8 mouse cellular contexts compared by ENCODE assay signal in genomic region chr4:43655656-43656338, GRCm38 (mm10). TPM values are rescaled to one million over a fixed set of nuclear protein-coding genes. Genes with fewer than 3 reads are reported as not detected.
A peak's percentile ranks its signal among the peaks of the same experiment; 100 is the strongest.
DNase-seq lines count a peak whose midpoint lies in the region; ATAC-seq and TF ChIP-seq lines count a peak whose summit lies in the region.

No protein-coding gene starts in this region.

- TF ChIP-seq CTCF in bone marrow, adult 2 months (IDR thresholded peaks at IDR 0.05; ENCODE audit: control insufficient read depth, insufficient read depth, low read length) = no peak
- TF ChIP-seq CTCF in hindbrain, postnatal 0 days (IDR thresholded peaks at IDR 0.05; ENCODE audit: low read depth) = no peak

- H3K36me3 ChIP-seq in heart, embryonic 10.5 days = peaks cover 5% of the 10 kb centered on the region
- no peaks in the 10 kb centered on the region for H3K36me3 ChIP-seq in hindbrain, postnatal 0 days (ENCODE audit: insufficient read depth, low read length)
- H3K36me3 ChIP-seq in liver, embryonic 15.5 days (replicated peaks) = no peaks in the 10 kb centered on the region

- H3K27me3 ChIP-seq in heart, embryonic 10.5 days (ENCODE audit: insufficient read depth, poor library complexity, severe bottlenecking) = peaks cover 23% of the 10 kb centered on the region
- no peaks in the 10 kb centered on the region for H3K27me3 ChIP-seq in hindbrain, postnatal 0 days (ENCODE audit: insufficient read depth, low read length)
- H3K27me3 ChIP-seq in liver, embryonic 15.5 days = peaks cover 19% of the 10 kb centered on the region

- 7% methylated on average over 34 of the region's 34 CpGs for WGBS in heart, embryonic 10.5 days
- 9% methylated on average over 34 of the region's 34 CpGs for WGBS in bone marrow, adult 2 months
- 5% methylated on average over 34 of the region's 34 CpGs for WGBS in hindbrain, postnatal 0 days
- WGBS in liver, embryonic 15.5 days (ENCODE audit: insufficient replicate concordance) = 10% methylated on average over 34 of the region's 34 CpGs

- H3K4me1 ChIP-seq in heart, embryonic 10.5 days = peaks cover 29% of the 10 kb centered on the region
- no peaks in the 10 kb centered on the region for H3K4me1 ChIP-seq in bone marrow, adult 2 months (ENCODE audit: control insufficient read depth, insufficient read depth, low read length)
- no peaks in the 10 kb centered on the region for H3K4me1 ChIP-seq in hindbrain, postnatal 0 days (ENCODE audit: insufficient read depth, low read length)
- H3K4me1 ChIP-seq in liver, embryonic 15.5 days (replicated peaks) = peaks cover 32% of the 10 kb centered on the region

- peak overlapping the region; percentile 91 for H3K9ac ChIP-seq in hindbrain, postnatal 0 days (replicated peaks; ENCODE audit: low read length)
- H3K9ac ChIP-seq in liver, embryonic 15.5 days = peak overlapping the region; percentile 89

- H3K27ac ChIP-seq in heart, embryonic 10.5 days = peak overlapping the region; percentile 95
- H3K27ac ChIP-seq in bone marrow, adult 2 months (ENCODE audit: control insufficient read depth, insufficient read depth, low read depth, low read length, poor library complexity) = peak overlapping the region; percentile 3; the same call in 1 of the 2 replicates
- H3K27ac ChIP-seq in hindbrain, postnatal 0 days = peak overlapping the region; percentile 97
- peak overlapping the region; percentile 79 for H3K27ac ChIP-seq in liver, embryonic 15.5 days (replicated peaks)

- TF ChIP-seq POLR2A in bone marrow, adult 2 months (IDR thresholded peaks at IDR 0.05; ENCODE audit: borderline replicate concordance, control insufficient read depth, low read depth, low read length) = no peak

- peak; percentile 48 for ATAC-seq in hindbrain, postnatal 0 days
- ATAC-seq in liver, embryonic 15.5 days (ENCODE audit: insufficient read depth) = peak; percentile 30
- no peak for ATAC-seq in erythroid progenitor cell, adult 5-6 weeks (replicated peaks; ENCODE audit: low FRiP score, poor library complexity, severe bottlenecking)

- intact Hi-C loops in left cerebral cortex, postnatal 14 days (cut with DNase I) = no loop called here

- H3K4me2 ChIP-seq in hindbrain, postnatal 0 days (ENCODE audit: low read depth, low read length) = peak overlapping the region; percentile 70
- peak overlapping the region; percentile 91 for H3K4me2 ChIP-seq in liver, embryonic 15.5 days

- H3K4me3 ChIP-seq in heart, embryonic 10.5 days = peak overlapping the region; percentile 91
- H3K4me3 ChIP-seq in bone marrow, adult 2 months (replicated peaks; ENCODE audit: control insufficient read depth, low read depth, low read length) = peak overlapping the region; percentile 67
- peak overlapping the region; percentile 84 for H3K4me3 ChIP-seq in hindbrain, postnatal 0 days (ENCODE audit: low read length)
- peak overlapping the region; percentile 91 for H3K4me3 ChIP-seq in liver, embryonic 15.5 days (replicated peaks)

- no peaks in the 10 kb centered on the region for H3K9me3 ChIP-seq in heart, embryonic 10.5 days
- H3K9me3 ChIP-seq in hindbrain, postnatal 0 days (ENCODE audit: low read length) = no peaks in the 10 kb centered on the region
- H3K9me3 ChIP-seq in liver, embryonic 15.5 days (replicated peaks) = no peaks in the 10 kb centered on the region

- no peak for DNase-seq in heart, embryonic 10.5 days (ENCODE audit: low spot score)
- no peak for DNase-seq in heart, adult 18-20 months
- DNase-seq in hindbrain, postnatal 0 days (ENCODE audit: low spot score) = no peak
- no peak for DNase-seq in thymus, postnatal 4 days
- DNase-seq in left cerebral cortex, postnatal 14 days (ENCODE audit: low spot score in 2 of 2) = no peak

RNA-seq across cellular contexts. Expression of gene Hint2, which starts 0.5 kb away (rescaled TPM):
- polyA plus RNA-seq in heart, embryonic 10.5 days (2016; fragmentation: Nextera tagmentation; extraction: Ambion mirVana) = 101 and 117 TPM in 2 replicates
- total RNA-seq in heart, adult 18-20 months (2021) = 100 to 1,000 TPM; 163 to 173 TPM
- 40.6 and 53.3 TPM in 2 replicates for polyA plus RNA-seq in bone marrow, adult 2 months (2011; ENCODE audit: insufficient read depth, insufficient read length, low replicate concordance, missing spikeins)
- total RNA-seq in hindbrain, postnatal 0 days (2014; rRNA removed) = 86.8 and 131 TPM in 2 replicates
- polyA plus RNA-seq in hindbrain, postnatal 0 days (2015; fragmentation: Nextera tagmentation; extraction: Ambion mirVana) = 98.7 and 107 TPM in 2 replicates
- 62.9 and 69.4 TPM in 2 replicates for polyA plus RNA-seq in liver, embryonic 15.5 days (2015; fragmentation: Nextera tagmentation; extraction: Ambion mirVana)
- total RNA-seq in erythroid progenitor cell, adult 5-6 weeks (2015; ENCODE audit: low replicate concordance) = 18.9 and 26.7 TPM in 2 replicates
- 6.5 and 12.0 TPM in 2 replicates for total RNA-seq in erythroid progenitor cell, adult 5-6 weeks (2017; ENCODE audit: low replicate concordance)
- total RNA-seq in left cerebral cortex, postnatal 14 days (2021) = 10 to 100 TPM; 32.7 to 36.7 TPM

RNA-seq across cellular contexts. Expression of gene Spag8, which starts 2.4 kb away (rescaled TPM):
- polyA plus RNA-seq in heart, embryonic 10.5 days (2016; fragmentation: Nextera tagmentation; extraction: Ambion mirVana) = 0.63 and 2.0 TPM in 2 replicates
- not detected for total RNA-seq in heart, adult 18-20 months (2021)
- 3.0 TPM in 1 of 2 replicates, not detected in the other for polyA plus RNA-seq in bone marrow, adult 2 months (2011; ENCODE audit: insufficient read depth, insufficient read length, low replicate concordance, missing spikeins)
- total RNA-seq in hindbrain, postnatal 0 days (2014; rRNA removed) = 6.8 and 17.0 TPM in 2 replicates
- 7.8 and 8.2 TPM in 2 replicates for polyA plus RNA-seq in hindbrain, postnatal 0 days (2015; fragmentation: Nextera tagmentation; extraction: Ambion mirVana)
- not detected in 2 replicates for polyA plus RNA-seq in liver, embryonic 15.5 days (2015; fragmentation: Nextera tagmentation; extraction: Ambion mirVana)
- total RNA-seq in erythroid progenitor cell, adult 5-6 weeks (2015; ENCODE audit: low replicate concordance) = not detected in 2 replicates
- 3.9 TPM in 1 of 2 replicates, not detected in the other for total RNA-seq in erythroid progenitor cell, adult 5-6 weeks (2017; ENCODE audit: low replicate concordance)
- total RNA-seq in left cerebral cortex, postnatal 14 days (2021) = under 1 TPM; 0.68 to 0.75 TPM

RNA-seq across cellular contexts. Expression of gene Tmem8b, which starts 13.0 kb away (rescaled TPM):
- polyA plus RNA-seq in heart, embryonic 10.5 days (2016; fragmentation: Nextera tagmentation; extraction: Ambion mirVana) = 2.7 and 3.3 TPM in 2 replicates
- total RNA-seq in heart, adult 18-20 months (2021) = 10 to 100 TPM; 20.0 to 21.0 TPM
- 1.7 and 1.8 TPM in 2 replicates for polyA plus RNA-seq in bone marrow, adult 2 months (2011; ENCODE audit: insufficient read depth, insufficient read length, low replicate concordance, missing spikeins)
- 25.3 and 31.6 TPM in 2 replicates for total RNA-seq in hindbrain, postnatal 0 days (2014; rRNA removed)
- polyA plus RNA-seq in hindbrain, postnatal 0 days (2015; fragmentation: Nextera tagmentation; extraction: Ambion mirVana) = 10.3 and 11.4 TPM in 2 replicates
- polyA plus RNA-seq in liver, embryonic 15.5 days (2015; fragmentation: Nextera tagmentation; extraction: Ambion mirVana) = 0.15 and 0.20 TPM in 2 replicates
- 1.4 TPM in 1 of 2 replicates, not detected in the other for total RNA-seq in erythroid progenitor cell, adult 5-6 weeks (2015; ENCODE audit: low replicate concordance)
- total RNA-seq in erythroid progenitor cell, adult 5-6 weeks (2017; ENCODE audit: low replicate concordance) = 0.64 TPM in 1 of 2 replicates, not detected in the other
- 10 to 100 TPM; 66.6 to 75.5 TPM for total RNA-seq in left cerebral cortex, postnatal 14 days (2021)

RNA-seq across cellular contexts. Expression of gene Fam221b, which starts 13.1 kb away (rescaled TPM):
- polyA plus RNA-seq in heart, embryonic 10.5 days (2016; fragmentation: Nextera tagmentation; extraction: Ambion mirVana) = 1.7 and 1.9 TPM in 2 replicates
- total RNA-seq in heart, adult 18-20 months (2021) = under 1 TPM; 0.15 to 0.28 TPM
- polyA plus RNA-seq in bone marrow, adult 2 months (2011; ENCODE audit: insufficient read depth, insufficient read length, low replicate concordance, missing spikeins) = not detected in 2 replicates
- total RNA-seq in hindbrain, postnatal 0 days (2014; rRNA removed) = not detected in 2 replicates
- polyA plus RNA-seq in hindbrain, postnatal 0 days (2015; fragmentation: Nextera tagmentation; extraction: Ambion mirVana) = 1.4 and 1.6 TPM in 2 replicates
- 0.81 and 1.1 TPM in 2 replicates for polyA plus RNA-seq in liver, embryonic 15.5 days (2015; fragmentation: Nextera tagmentation; extraction: Ambion mirVana)
- not detected in 2 replicates for total RNA-seq in erythroid progenitor cell, adult 5-6 weeks (2015; ENCODE audit: low replicate concordance)
- total RNA-seq in erythroid progenitor cell, adult 5-6 weeks (2017; ENCODE audit: low replicate concordance) = 1.7 TPM in 1 of 2 replicates, not detected in the other
- total RNA-seq in left cerebral cortex, postnatal 14 days (2021) = 1 to 10 TPM; 1.3 to 1.8 TPM

RNA-seq across cellular contexts. Expression of gene Npr2, which starts 24.1 kb away (rescaled TPM):
- 5.5 and 5.6 TPM in 2 replicates for polyA plus RNA-seq in heart, embryonic 10.5 days (2016; fragmentation: Nextera tagmentation; extraction: Ambion mirVana)
- total RNA-seq in heart, adult 18-20 months (2021) = 10 to 100 TPM; 39.7 to 42.1 TPM
- polyA plus RNA-seq in bone marrow, adult 2 months (2011; ENCODE audit: insufficient read depth, insufficient read length, low replicate concordance, missing spikeins) = 2.0 and 3.7 TPM in 2 replicates
- 25.0 and 41.3 TPM in 2 replicates for total RNA-seq in hindbrain, postnatal 0 days (2014; rRNA removed)
- 8.8 and 8.9 TPM in 2 replicates for polyA plus RNA-seq in hindbrain, postnatal 0 days (2015; fragmentation: Nextera tagmentation; extraction: Ambion mirVana)
- polyA plus RNA-seq in liver, embryonic 15.5 days (2015; fragmentation: Nextera tagmentation; extraction: Ambion mirVana) = 0.70 and 0.88 TPM in 2 replicates
- total RNA-seq in erythroid progenitor cell, adult 5-6 weeks (2015; ENCODE audit: low replicate concordance) = 10.8 TPM in 1 of 2 replicates, not detected in the other
- total RNA-seq in erythroid progenitor cell, adult 5-6 weeks (2017; ENCODE audit: low replicate concordance) = 0.13 TPM in 1 of 2 replicates, not detected in the other
- total RNA-seq in left cerebral cortex, postnatal 14 days (2021) = 10 to 100 TPM; 38.5 to 43.3 TPM

Comparison
In these comparisons a context has a peak if more than half of its experiments do, and no peak if none do; other contexts are left out.
1. H3K27ac ChIP-seq: peak in every context shown above with its lines; median percentile 97 in hindbrain, postnatal 0 days; 95 in heart, embryonic 10.5 days; 79 in liver, embryonic 15.5 days; 3 in bone marrow, adult 2 months.
2. RNA of gene Tmem8b, which starts 13.0 kb away (total RNA-seq): 66.6 to 75.5 TPM in left cerebral cortex, postnatal 14 days, 25.3 to 31.6 TPM in hindbrain, postnatal 0 days and 20.0 to 21.0 TPM in heart, adult 18-20 months; 0.64 to 1.4 TPM in erythroid progenitor cell, adult 5-6 weeks; every median in the first group is over 4 times any median in the second.
3. Peak in every context shown above with its lines, with median percentiles within 50 percentile points of each other: H3K4me3 ChIP-seq.